Mouse (Mus musculus) left cerebral cortex, adult 2 months (tissue): Measurements from ENCODE around the gene Cnot1. TPM values are rescaled to one million over a fixed set of nuclear protein-coding genes. Genes with fewer than 3 reads are reported as not detected.
"Not testable (repeated sequence)": the region's sequence is repeated elsewhere in the genome, so short reads cannot be mapped to it uniquely, and the experiment has no call there.

Experiments
- DNase-seq, 2 experiments: peaks; one replicate each; pipeline ENCODE4 v3.0.0; 2021 to 2022; ENCODE audit warnings: low spot score in 2 of 2, mixed read lengths in 1 of 2; ENCODE audit errors: extremely low spot score in 1 of 2
- H3K27ac ChIP-seq: fragments of 200-600 bp; 2 replicates; pipeline ENCODE4 v1.8.1; 2022
- H3K4me3 ChIP-seq: fragments of 200-600 bp; 2 replicates; pipeline ENCODE4 v1.8.1; 2022
- CTCF ChIP-seq: fragments of 200-600 bp; IDR thresholded peaks from 2 replicates; pipeline ENCODE4 v1.8.1; 2022; ENCODE audit warnings: antibody characterized with exemption, mild to moderate bottlenecking, moderate library complexity
- intact Hi-C: fragments of 180-260 bp; cut with DNase I; formaldehyde crosslinking; loops from one replicate; pipeline ENCODE4 v1.15.1; 2025
- total RNA-seq, 2 experiments: library from RNA; stranded (reverse); gene quantifications; 2 replicates each; pipeline ENCODE4 v1.2.3; 2021

The Cnot1 gene
- total RNA-seq, 2 experiments from 2014 or later, result 118 to 123 TPM

DNA sequence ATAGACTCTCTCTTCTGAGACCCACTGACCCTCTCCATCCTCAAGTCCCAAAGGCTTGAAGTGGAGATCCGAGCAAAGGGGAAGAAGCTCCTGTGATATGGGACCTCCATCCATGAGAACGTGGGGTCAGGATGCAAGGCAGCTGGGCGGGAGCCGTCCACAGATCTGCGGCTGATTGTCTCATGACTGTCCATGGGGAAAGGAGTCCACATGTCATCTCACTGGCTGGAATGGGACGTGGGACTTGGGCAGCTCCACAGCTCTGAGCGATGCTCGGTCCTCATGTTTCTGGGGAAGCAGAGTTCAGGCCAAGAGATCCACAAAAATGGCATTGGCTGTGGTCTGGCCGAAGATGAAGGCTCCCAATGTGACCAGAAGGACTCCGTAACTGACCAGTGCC is 30.0 kb upstream of the Cnot1 start:
- no peak for DNase-seq
- intact Hi-C loops, result no loop called here
- Histone ChIP-seq H3K4me3 (no peak overlapping the region), H3K27ac (no peak overlapping the region)
- TF ChIP-seq CTCF, result no peak

- DNase-seq, result no peak
- no peak for TF ChIP-seq CTCF
- Histone ChIP-seq H3K27ac (no peak overlapping the region), H3K4me3 (no peak overlapping the region)
- intact Hi-C loops, result no loop called here
Measured at GRCm38 (mm10) chr8:95835891-95836290, 28.6 kb upstream of the Cnot1 start.

GRCm38 (mm10) chr8:95833435-95833984 is 26.2 kb upstream of the Cnot1 start:
- intact Hi-C loops, result loop anchor here (2.0 to 5.0 kb wide), 4 partner anchors 56 to 226 kb away; no protein-coding TSS in a partner anchor
- no peak overlapping the region for H3K4me3 ChIP-seq
- DNase-seq, result no peak
- H3K27ac ChIP-seq, result no peak overlapping the region
- TF ChIP-seq CTCF, result no peak

DNA sequence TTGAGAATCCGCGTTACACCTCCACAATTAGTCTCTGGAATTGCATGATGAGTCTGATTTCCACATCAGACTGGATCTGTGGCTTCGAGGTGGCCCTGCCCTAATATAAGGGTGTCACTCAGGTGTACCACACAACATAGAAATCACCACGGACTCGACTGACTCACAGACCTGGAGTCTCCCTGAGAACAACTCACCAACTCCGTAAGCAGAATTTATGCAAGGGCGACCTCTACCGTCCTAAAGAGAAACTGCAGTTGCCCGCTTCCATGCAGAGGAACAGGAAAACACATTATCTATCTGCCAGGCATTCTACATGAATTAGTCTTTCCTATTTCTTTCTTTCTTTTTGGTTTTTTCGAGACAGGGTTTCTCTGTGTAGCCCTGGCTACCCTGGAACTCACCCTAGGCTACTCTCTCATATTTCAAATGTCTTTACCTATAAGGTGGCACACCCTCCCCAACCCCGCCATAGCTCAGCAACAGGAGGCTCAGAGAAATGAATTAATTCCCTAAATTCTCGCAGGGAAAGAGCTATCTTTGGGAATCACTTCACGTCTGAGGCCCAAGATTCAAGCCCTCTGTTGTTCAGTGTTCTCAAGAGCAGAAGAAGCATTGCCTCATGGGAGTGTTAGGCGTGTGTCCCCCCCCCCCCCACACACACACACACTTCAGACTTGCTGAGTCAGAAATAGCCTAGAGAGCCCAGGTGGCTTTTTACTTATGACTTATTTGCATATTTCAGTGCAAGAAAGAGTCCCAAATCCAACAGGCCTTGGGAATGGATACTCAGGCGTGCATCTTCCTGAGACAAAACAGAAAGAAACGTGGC is 25.6 kb upstream of the Cnot1 start:
- Histone ChIP-seq H3K4me3 (no peak overlapping the region), H3K27ac (no peak overlapping the region; the same call in 1 of the 2 replicates)
- intact Hi-C loops, result loop anchor here (2.0 to 5.0 kb wide), 4 partner anchors 56 to 226 kb away; no protein-coding TSS in a partner anchor
- DNase-seq, result peak; percentile 84 to 92
- TF ChIP-seq CTCF, result peak; percentile 98

DNA sequence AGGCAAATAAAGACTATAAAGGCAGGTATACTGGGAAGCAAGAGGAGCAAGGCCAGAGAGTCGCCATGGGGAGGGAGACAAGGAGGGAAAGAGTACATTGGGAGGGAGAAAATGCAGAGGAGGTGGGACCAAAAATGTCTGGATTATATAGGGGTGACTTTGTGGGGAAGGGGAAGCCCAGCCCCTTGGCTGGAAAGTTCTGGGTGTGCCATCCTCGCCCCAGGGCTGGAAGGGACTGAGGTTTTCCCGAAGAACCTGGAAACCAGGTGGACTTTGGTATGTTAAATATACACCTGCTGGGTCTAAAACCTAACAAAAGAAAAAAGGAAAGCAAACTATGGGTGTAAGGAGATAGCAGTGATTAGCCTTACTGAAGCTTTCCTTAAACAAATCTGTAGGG is 22.9 kb upstream of the Cnot1 start:
- intact Hi-C loops, result loop anchor here (5.0 kb wide), 3 partner anchors 53 to 223 kb away; no protein-coding TSS in a partner anchor
- no peak for DNase-seq

GRCm38 (mm10) chr8:95825162-95825561 is 17.9 kb upstream of the Cnot1 start, which contains the start of gene Sap18b:
TSS of gene Sap18b (plus strand) at chr8:95825346.
- H3K4me3 ChIP-seq, DNase-seq, intact Hi-C loops, H3K27ac ChIP-seq: not testable (repeated sequence)

More for the DNA sequence above, 22.9 kb upstream of the Cnot1 start:
- TF ChIP-seq CTCF, result no peak
- Histone ChIP-seq H3K4me3 (no peak overlapping the region), H3K27ac (no peak overlapping the region)

DNA sequence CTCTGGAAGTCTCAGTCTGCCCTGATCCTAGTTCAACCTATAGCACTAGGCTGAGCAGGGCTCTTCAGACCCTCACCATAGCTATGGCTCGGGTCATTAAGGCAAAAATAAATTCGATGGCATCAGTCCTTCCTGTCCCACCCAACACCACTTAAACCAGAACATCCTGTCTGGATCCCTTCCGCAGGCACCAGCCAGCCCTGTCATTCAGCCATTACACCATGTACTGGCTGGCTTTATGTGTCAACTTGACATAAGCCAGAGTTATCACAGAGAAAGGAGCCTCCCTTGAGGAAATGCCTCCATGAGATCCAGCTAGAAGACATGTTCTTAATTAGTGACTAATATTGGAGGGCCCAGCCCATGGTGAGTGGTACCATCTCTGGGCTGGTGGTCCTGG is 15.4 kb upstream of the Cnot1 start:
- H3K4me3 ChIP-seq, result no peak overlapping the region
- intact Hi-C loops, result no loop called here
- no peak overlapping the region for H3K27ac ChIP-seq
- no peak for TF ChIP-seq CTCF
- no peak for DNase-seq

DNA sequence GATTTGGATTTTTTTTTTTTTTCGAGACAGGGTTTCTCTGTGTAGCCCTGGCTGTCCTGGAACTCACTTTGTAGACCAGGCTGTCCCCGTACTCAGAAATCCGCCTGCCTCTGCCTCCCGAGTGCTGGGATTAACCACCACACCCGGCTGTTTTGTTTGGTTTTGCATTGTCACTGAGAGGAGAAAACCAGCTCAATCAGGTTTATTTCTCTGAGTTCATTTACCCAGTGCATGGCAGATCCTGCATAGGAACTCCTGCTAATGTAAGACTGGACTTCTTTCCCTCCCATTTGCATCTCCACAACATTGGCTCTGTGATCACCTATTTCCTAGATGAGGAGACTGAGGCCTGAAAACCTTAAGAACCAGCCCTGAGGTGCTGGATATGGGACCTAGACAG is 14.8 kb upstream of the Cnot1 start:
- TF ChIP-seq CTCF, result no peak
- DNase-seq, result no peak
- H3K27ac ChIP-seq, result no peak overlapping the region
- intact Hi-C loops, result no loop called here
- no peak overlapping the region for H3K4me3 ChIP-seq

GRCm38 (mm10) chr8:95821266-95821665 is 14.0 kb upstream of the Cnot1 start:
- no peak for DNase-seq
- Histone ChIP-seq H3K4me3 (no peak overlapping the region), H3K27ac (no peak overlapping the region)
- intact Hi-C loops, result no loop called here
- no peak for TF ChIP-seq CTCF

DNA sequence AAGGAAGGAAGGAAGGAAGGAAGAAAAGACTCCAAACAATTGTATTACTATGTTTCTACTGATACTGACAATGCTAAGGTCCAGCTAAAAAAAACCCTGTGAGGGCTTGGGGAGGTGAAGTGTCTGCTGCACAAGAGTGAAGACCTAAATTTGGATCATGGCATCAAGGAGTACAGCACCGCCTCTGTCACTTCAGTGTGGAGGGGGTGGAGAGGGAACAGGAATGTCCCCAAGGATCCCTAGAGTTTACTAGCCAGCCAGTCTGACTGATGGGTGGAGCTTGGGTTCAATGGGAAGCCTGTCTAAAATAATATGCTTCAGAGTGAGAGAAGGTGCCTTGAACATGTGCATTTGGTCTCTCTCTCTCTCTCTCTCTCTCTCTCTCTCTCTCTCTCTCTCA is 10.9 kb upstream of the Cnot1 start:
- no peak for TF ChIP-seq CTCF
- DNase-seq, result no peak
- Histone ChIP-seq H3K4me3 (no peak overlapping the region), H3K27ac (no peak overlapping the region)
- intact Hi-C loops, result no loop called here

DNA sequence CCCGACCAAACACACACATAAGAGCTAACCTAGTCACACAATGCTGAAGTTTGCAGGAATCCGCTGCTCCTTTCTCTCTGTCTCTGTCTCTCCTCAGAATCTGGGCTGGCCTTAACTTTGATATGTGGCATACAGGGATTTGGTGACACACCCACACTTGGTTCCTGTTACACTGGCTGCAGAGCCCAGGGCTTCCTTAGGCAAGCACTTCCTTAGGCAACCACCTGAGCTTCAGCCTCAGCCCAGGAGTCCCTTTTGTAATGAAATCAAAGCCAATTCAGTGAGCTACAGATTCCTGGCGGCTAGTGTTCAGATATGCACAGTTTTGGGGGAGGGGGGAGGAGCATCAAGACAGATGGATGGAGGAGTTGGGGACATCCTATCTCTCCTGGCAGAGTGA is 10.3 kb upstream of the Cnot1 start:
- H3K4me3 ChIP-seq, result no peak overlapping the region
- intact Hi-C loops, result no loop called here
- DNase-seq, result no peak
- no peak for TF ChIP-seq CTCF
- no peak overlapping the region for H3K27ac ChIP-seq

GRCm38 (mm10) chr8:95816044-95816708 is 8.9 kb upstream of the Cnot1 start:
- intact Hi-C loops, result no loop called here
- no peak for TF ChIP-seq CTCF
- DNase-seq, result no peak
- no peak overlapping the region for H3K4me3 ChIP-seq
- no peak overlapping the region for H3K27ac ChIP-seq
